Mouse (Mus musculus) lung, postnatal 0 days (tissue): ENCODE data around the gene N4bp1.

Experiments used
- CTCF ChIP-seq: IDR thresholded peaks from 2 replicates; pipeline ENCODE4 v1.5.1; 2016; ENCODE audit warnings: antibody characterized with exemption, mild to moderate bottlenecking
- EP300 ChIP-seq: IDR thresholded peaks from 2 replicates; pipeline ENCODE4 v1.6.1; 2016; ENCODE audit warnings: antibody characterized with exemption, mild to moderate bottlenecking, control low read depth

- TF ChIP-seq EP300 (no peak), CTCF (no peak)
Observed at GRCm38 (mm10) chr8:86861516-86861915, 23.5 kb downstream of the N4bp1 start.
